In genomic region chr6:115811606-115812005, GRCm38 (mm10) we compare ENCODE assay signal across 23 mouse cellular contexts. TPM values are rescaled to one million over a fixed set of nuclear protein-coding genes. Genes with fewer than 3 reads are reported as not detected.
DNase-seq lines count a peak whose midpoint lies in the region; ATAC-seq lines count a peak whose summit lies in the region.
"Had no signal": no experiment of that assay in that cellular context is flagged by ENCODE, and none has a peak within 500 bp of the region (broad histone marks: within the 10 kb centered on the region; RNA-seq: fewer than 3 reads in every experiment).

No protein-coding gene starts in this region.

- H3K27ac ChIP-seq in embryonic facial prominence, embryonic 13.5 days, result no peak overlapping the region
- no peak overlapping the region for H3K27ac ChIP-seq in embryonic facial prominence, embryonic 10.5 days (replicated peaks)
- no peak overlapping the region for H3K27ac ChIP-seq in hindbrain, embryonic 13.5 days
- no peak overlapping the region for H3K27ac ChIP-seq in hindbrain, embryonic 11.5 days (ENCODE audit: low read depth, low read length)
- H3K27ac ChIP-seq: forebrain, embryonic 10.5 days; forebrain, embryonic 12.5 days had no signal

- no peaks in the 10 kb centered on the region for H3K27me3 ChIP-seq in embryonic facial prominence, embryonic 13.5 days
- no peaks in the 10 kb centered on the region for H3K27me3 ChIP-seq in embryonic facial prominence, embryonic 10.5 days (replicated peaks; ENCODE audit: low read depth, poor library complexity, severe bottlenecking)
- no peaks in the 10 kb centered on the region for H3K27me3 ChIP-seq in hindbrain, embryonic 13.5 days
- no peaks in the 10 kb centered on the region for H3K27me3 ChIP-seq in hindbrain, embryonic 11.5 days (ENCODE audit: control insufficient read depth, insufficient read depth, low read length)
- H3K27me3 ChIP-seq: CH12.LX; forebrain, embryonic 12.5 days had no signal

- H3K4me2 ChIP-seq in embryonic facial prominence, embryonic 13.5 days, result no peak overlapping the region
- no peak overlapping the region for H3K4me2 ChIP-seq in hindbrain, embryonic 13.5 days
- H3K4me2 ChIP-seq in hindbrain, embryonic 11.5 days (replicated peaks; ENCODE audit: low read depth, low read length), result no peak overlapping the region
- H3K4me2 ChIP-seq: forebrain, embryonic 12.5 days had no signal

- no peak for DNase-seq in embryonic facial prominence, embryonic 10.5 days (ENCODE audit: low spot score)
- no peak for DNase-seq in hindbrain, embryonic 11.5 days (ENCODE audit: low spot score)
- peak; percentile 36 for DNase-seq in ES-CJ7 (ENCODE audit: low read depth, low spot score)
- peak; percentile 80 for DNase-seq in ZHBTc4 (ENCODE audit: low read depth, low spot score)
- DNase-seq: adrenal gland, adult 2 months; adrenal gland, postnatal 10 days; adrenal gland, postnatal 25 days; B cell, adult 2 months; cerebellum, adult 11 months; cerebellum, adult 18-20 months; cerebellum, adult 9-10 months; cerebellum, postnatal 10 days; forebrain, postnatal 0 days had no signal

- peaks cover 8% of the 10 kb centered on the region for H3K36me3 ChIP-seq in embryonic facial prominence, embryonic 13.5 days
- H3K36me3 ChIP-seq in embryonic facial prominence, embryonic 10.5 days (replicated peaks), result peaks cover 13% of the 10 kb centered on the region
- peaks cover 8% of the 10 kb centered on the region for H3K36me3 ChIP-seq in hindbrain, embryonic 13.5 days
- no peaks in the 10 kb centered on the region for H3K36me3 ChIP-seq in hindbrain, embryonic 11.5 days (ENCODE audit: control insufficient read depth, insufficient read depth, low read length)

- WGBS in embryonic facial prominence, embryonic 13.5 days, result 69% methylated on average over 8 of the region's 8 CpGs
- 78% methylated on average over 8 of the region's 8 CpGs for WGBS in embryonic facial prominence, embryonic 10.5 days
- WGBS in hindbrain, embryonic 13.5 days, result 71% methylated on average over 8 of the region's 8 CpGs
- 74% methylated on average over 8 of the region's 8 CpGs for WGBS in hindbrain, embryonic 11.5 days

- ATAC-seq in embryonic facial prominence, embryonic 13.5 days (ENCODE audit: insufficient number of reproducible peaks, insufficient read depth, low FRiP score, low TSS enrichment, low read depth), result no peak
- ATAC-seq in hindbrain, embryonic 13.5 days (ENCODE audit: low FRiP score), result no peak
- no peak for ATAC-seq in hindbrain, embryonic 11.5 days (ENCODE audit: low FRiP score)
- no peak for ATAC-seq in erythroblast, adult 5-6 weeks (replicated peaks; ENCODE audit: low FRiP score, poor library complexity, severe bottlenecking)
- ATAC-seq: CD4-positive, CD25-positive, alpha-beta regulatory T cell, adult 4 months; forebrain, embryonic 14.5 days; forebrain, postnatal 0 days had no signal

- no peaks in the 10 kb centered on the region for H3K9me3 ChIP-seq in embryonic facial prominence, embryonic 13.5 days
- no peaks in the 10 kb centered on the region for H3K9me3 ChIP-seq in embryonic facial prominence, embryonic 10.5 days
- no peaks in the 10 kb centered on the region for H3K9me3 ChIP-seq in hindbrain, embryonic 13.5 days
- no peaks in the 10 kb centered on the region for H3K9me3 ChIP-seq in hindbrain, embryonic 11.5 days (ENCODE audit: control insufficient read depth, low read length)
- H3K9me3 ChIP-seq: forebrain, embryonic 10.5 days; forebrain, embryonic 12.5 days had no signal

- peak overlapping the region; percentile 12; the same call in 1 of the 2 replicates for H3K9ac ChIP-seq in embryonic facial prominence, embryonic 13.5 days
- 0 out of 2 replicates have a peak overlapping the region, but pooled peaks have one; percentile 10 for H3K9ac ChIP-seq in hindbrain, embryonic 13.5 days
- no peak overlapping the region for H3K9ac ChIP-seq in hindbrain, embryonic 11.5 days (ENCODE audit: low read depth, low read length)
- H3K9ac ChIP-seq: forebrain, embryonic 12.5 days; forebrain, postnatal 0 days had no signal

- H3K4me3 ChIP-seq in embryonic facial prominence, embryonic 13.5 days, result no peak overlapping the region
- no peak overlapping the region for H3K4me3 ChIP-seq in embryonic facial prominence, embryonic 10.5 days
- H3K4me3 ChIP-seq in hindbrain, embryonic 13.5 days, result no peak overlapping the region
- no peak overlapping the region for H3K4me3 ChIP-seq in hindbrain, embryonic 11.5 days (ENCODE audit: low read depth, low read length)
- H3K4me3 ChIP-seq: erythroblast, embryonic 14.5 days; forebrain, embryonic 10.5 days; forebrain, embryonic 12.5 days had no signal

- H3K4me1 ChIP-seq in embryonic facial prominence, embryonic 13.5 days, result peaks cover 9% of the 10 kb centered on the region
- H3K4me1 ChIP-seq in embryonic facial prominence, embryonic 10.5 days, result peaks cover 25% of the 10 kb centered on the region
- H3K4me1 ChIP-seq in hindbrain, embryonic 13.5 days (replicated peaks), result peaks cover 16% of the 10 kb centered on the region
- no peaks in the 10 kb centered on the region; the same call in 1 of the 2 replicates for H3K4me1 ChIP-seq in hindbrain, embryonic 11.5 days (replicated peaks; ENCODE audit: control insufficient read depth, insufficient read depth, low read length)

RNA-seq across cellular contexts. Expression of gene Rpl32, which starts 3.1 kb away (rescaled TPM):
- polyA plus RNA-seq in embryonic facial prominence, embryonic 13.5 days (2015; fragmentation: Nextera tagmentation; extraction: Ambion mirVana), result 2,295 and 2,526 TPM in 2 replicates
- polyA plus RNA-seq in embryonic facial prominence, embryonic 10.5 days (2016; fragmentation: Nextera tagmentation; extraction: Ambion mirVana), result 1,826 and 1,867 TPM in 2 replicates
- polyA plus RNA-seq in hindbrain, embryonic 13.5 days (2015; fragmentation: Nextera tagmentation; extraction: Ambion mirVana), result 1,291 and 1,358 TPM in 2 replicates
- polyA plus RNA-seq in hindbrain, embryonic 11.5 days (2014; fragmentation: Nextera tagmentation; extraction: Ambion mirVana), result 1,766 and 1,778 TPM in 2 replicates
- total RNA-seq in erythroblast, adult 5-6 weeks (2015; ENCODE audit: low replicate concordance), result 738 and 1,031 TPM in 2 replicates
- 502 and 613 TPM in 2 replicates for total RNA-seq in erythroblast, adult 5-6 weeks (2017; ENCODE audit: low replicate concordance)

RNA-seq across cellular contexts. Expression of gene Efcab12, which starts 26.6 kb away (rescaled TPM):
- 0.62 and 0.81 TPM in 2 replicates for polyA plus RNA-seq in embryonic facial prominence, embryonic 13.5 days (2015; fragmentation: Nextera tagmentation; extraction: Ambion mirVana)
- polyA plus RNA-seq in embryonic facial prominence, embryonic 10.5 days (2016; fragmentation: Nextera tagmentation; extraction: Ambion mirVana), result 1.1 and 1.2 TPM in 2 replicates
- 3.0 and 3.4 TPM in 2 replicates for polyA plus RNA-seq in hindbrain, embryonic 13.5 days (2015; fragmentation: Nextera tagmentation; extraction: Ambion mirVana)
- polyA plus RNA-seq in hindbrain, embryonic 11.5 days (2014; fragmentation: Nextera tagmentation; extraction: Ambion mirVana), result 2.1 TPM in 2 replicates
- total RNA-seq in erythroblast, adult 5-6 weeks (2015; ENCODE audit: low replicate concordance), result not detected in 2 replicates
- total RNA-seq in erythroblast, adult 5-6 weeks (2017; ENCODE audit: low replicate concordance), result not detected in 2 replicates
- total RNA-seq: MEL had no signal
- polyA plus RNA-seq: erythroblast, embryonic 14.5 days had no signal

RNA-seq across cellular contexts. Expression of gene Cand2, which starts 37.3 kb away (rescaled TPM):
- 42.2 and 45.8 TPM in 2 replicates for polyA plus RNA-seq in embryonic facial prominence, embryonic 13.5 days (2015; fragmentation: Nextera tagmentation; extraction: Ambion mirVana)
- polyA plus RNA-seq in embryonic facial prominence, embryonic 10.5 days (2016; fragmentation: Nextera tagmentation; extraction: Ambion mirVana), result 68.9 and 71.8 TPM in 2 replicates
- 14.8 and 15.0 TPM in 2 replicates for polyA plus RNA-seq in hindbrain, embryonic 13.5 days (2015; fragmentation: Nextera tagmentation; extraction: Ambion mirVana)
- polyA plus RNA-seq in hindbrain, embryonic 11.5 days (2014; fragmentation: Nextera tagmentation; extraction: Ambion mirVana), result 20.2 and 23.3 TPM in 2 replicates
- 0.21 TPM in 1 of 2 replicates, not detected in the other for total RNA-seq in erythroblast, adult 5-6 weeks (2015; ENCODE audit: low replicate concordance)
- 0.14 and 0.17 TPM in 2 replicates for total RNA-seq in erythroblast, adult 5-6 weeks (2017; ENCODE audit: low replicate concordance)

RNA-seq across cellular contexts. Expression of gene Mbd4, which starts 41.6 kb away (rescaled TPM):
- polyA plus RNA-seq in embryonic facial prominence, embryonic 13.5 days (2015; fragmentation: Nextera tagmentation; extraction: Ambion mirVana), result 26.0 and 27.9 TPM in 2 replicates
- 33.2 and 34.2 TPM in 2 replicates for polyA plus RNA-seq in embryonic facial prominence, embryonic 10.5 days (2016; fragmentation: Nextera tagmentation; extraction: Ambion mirVana)
- polyA plus RNA-seq in hindbrain, embryonic 13.5 days (2015; fragmentation: Nextera tagmentation; extraction: Ambion mirVana), result 10.7 and 13.3 TPM in 2 replicates
- polyA plus RNA-seq in hindbrain, embryonic 11.5 days (2014; fragmentation: Nextera tagmentation; extraction: Ambion mirVana), result 22.2 and 24.5 TPM in 2 replicates
- total RNA-seq in erythroblast, adult 5-6 weeks (2015; ENCODE audit: low replicate concordance), result 1.7 and 2.7 TPM in 2 replicates
- 9.9 and 13.4 TPM in 2 replicates for total RNA-seq in erythroblast, adult 5-6 weeks (2017; ENCODE audit: low replicate concordance)

RNA-seq across cellular contexts. Expression of gene Ift122, which starts 41.7 kb away (rescaled TPM):
- 26.2 and 29.0 TPM in 2 replicates for polyA plus RNA-seq in embryonic facial prominence, embryonic 13.5 days (2015; fragmentation: Nextera tagmentation; extraction: Ambion mirVana)
- polyA plus RNA-seq in embryonic facial prominence, embryonic 10.5 days (2016; fragmentation: Nextera tagmentation; extraction: Ambion mirVana), result 30.7 and 31.4 TPM in 2 replicates
- polyA plus RNA-seq in hindbrain, embryonic 13.5 days (2015; fragmentation: Nextera tagmentation; extraction: Ambion mirVana), result 25.3 and 27.7 TPM in 2 replicates
- 22.5 and 26.8 TPM in 2 replicates for polyA plus RNA-seq in hindbrain, embryonic 11.5 days (2014; fragmentation: Nextera tagmentation; extraction: Ambion mirVana)
- total RNA-seq in erythroblast, adult 5-6 weeks (2015; ENCODE audit: low replicate concordance), result 0.42 TPM in 1 of 2 replicates, not detected in the other
- 3.7 TPM in 1 of 2 replicates, not detected in the other for total RNA-seq in erythroblast, adult 5-6 weeks (2017; ENCODE audit: low replicate concordance)

Comparison
In these comparisons a context has a peak if more than half of its experiments do, and no peak if none do; other contexts are left out.
1. DNase-seq: peak in ES-CJ7 (single experiment) and ZHBTc4 (single experiment); none in embryonic facial prominence, embryonic 10.5 days (single experiment) and hindbrain, embryonic 11.5 days (single experiment).